Mouse (Mus musculus) forebrain, embryonic 16.5 days (tissue): ENCODE results near the gene Erich2. TPM values are rescaled to one million over a fixed set of nuclear protein-coding genes. Genes with fewer than 3 reads are reported as not detected.
A peak's percentile ranks its signal among the peaks of the same experiment; 100 is the strongest.
"Not testable (repeated sequence)": the region's sequence is repeated elsewhere in the genome, so short reads cannot be mapped to it uniquely, and the experiment has no call there.

Source experiments
- ATAC-seq: fragments of 200-750 bp; cut with Nextera tagmentation; 2 replicates; pipeline ENCODE4 v1.8.0; 2017; ENCODE audit warnings: mild to moderate bottlenecking, moderate library complexity
- H3K27ac ChIP-seq: fragments of 300-500 bp; sonication (generic); 2 replicates; pipeline ENCODE4 v1.5.1; 2014; ENCODE audit warnings: low read length, control low read depth
- H3K27me3 ChIP-seq: fragments of 300-500 bp; sonication (generic); replicated peaks from 2 replicates; pipeline ENCODE4 v1.6.1; 2014; ENCODE audit warnings: low read length; ENCODE audit not compliant: control insufficient read depth, insufficient read depth
- H3K36me3 ChIP-seq: fragments of 300-500 bp; sonication (generic); 2 replicates; pipeline ENCODE4 v1.6.1; 2014; ENCODE audit not compliant: control insufficient read depth, insufficient read depth
- H3K4me1 ChIP-seq: fragments of 300-500 bp; sonication (generic); replicated peaks from 2 replicates; pipeline ENCODE4 v1.6.1; 2014; ENCODE audit warnings: low read length; ENCODE audit not compliant: control insufficient read depth, insufficient read depth
- H3K4me2 ChIP-seq: fragments of 300-500 bp; sonication (generic); 2 replicates; pipeline ENCODE4 v1.6.1; 2014; ENCODE audit warnings: mild to moderate bottlenecking, low read length, control low read depth
- H3K4me3 ChIP-seq: fragments of 300-500 bp; sonication (generic); replicated peaks from 2 replicates; pipeline ENCODE4 v1.5.1; 2014; ENCODE audit warnings: mild to moderate bottlenecking, low read length, control low read depth
- H3K9ac ChIP-seq: fragments of 300-500 bp; sonication (generic); replicated peaks from 2 replicates; pipeline ENCODE4 v1.6.1; 2014; ENCODE audit warnings: low read depth, low read length, control low read depth
- H3K9me3 ChIP-seq: fragments of 300-500 bp; sonication (generic); 2 replicates; pipeline ENCODE4 v1.6.1; 2016; ENCODE audit warnings: low read length; ENCODE audit not compliant: control insufficient read depth
- WGBS: fragments of 180-500 bp; shearing (Covaris S2); extraction: QIAGEN DNeasy Blood & Tissue Kit; methylation state at CpG from one replicate; pipeline ENCODE4 v1.1.7; 2014; 5-methylcytosine and 5-hydroxymethylcytosine counted together
- polyA plus RNA-seq: library from polyadenylated mRNA; unstranded; fragments of >200 nt; fragmentation: Nextera tagmentation; extraction: Ambion mirVana; gene quantifications from 2 replicates; pipeline ENCODE4 v1.2.1, GENCODE M21; 2015

The Erich2 gene
- polyA plus RNA-seq, 1 experiment from 2014 or later: 2.6 TPM

DNA sequence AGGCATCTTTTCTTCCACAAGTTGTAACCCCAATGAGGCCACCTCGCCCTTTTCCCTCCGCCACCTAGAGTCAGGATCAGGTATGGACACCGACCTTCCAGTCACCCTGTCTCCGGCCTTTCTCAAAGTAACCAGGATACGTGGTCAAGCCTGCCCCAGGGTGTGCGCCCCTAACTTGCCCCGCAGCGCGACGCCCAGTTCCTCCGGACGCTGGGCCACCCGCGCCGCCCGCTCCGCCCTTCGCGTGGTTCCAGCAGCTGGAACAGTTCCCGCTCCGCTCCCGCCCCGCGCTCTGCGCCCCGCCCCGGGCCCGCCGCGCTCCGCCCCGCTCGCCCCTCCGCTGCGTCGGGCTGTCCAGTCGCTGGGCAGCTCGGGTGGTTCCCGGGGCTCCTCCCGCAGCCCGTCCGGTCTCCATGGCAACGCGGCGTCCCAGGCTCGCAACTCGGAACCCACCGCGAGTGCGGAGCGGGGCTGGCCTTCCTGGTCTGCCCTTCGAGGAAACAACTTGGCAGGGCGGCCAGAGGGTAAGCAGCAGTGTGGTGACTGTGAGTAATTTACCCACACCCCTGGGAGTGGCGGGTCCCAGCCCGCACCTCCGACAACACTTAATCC, 508 bp downstream of the Erich2 start:
- WGBS: under 1% methylated on average over 51 of the region's 56 CpGs
- ATAC-seq: peak; percentile 93
- H3K9ac ChIP-seq: peak overlapping the region; percentile 57
- H3K4me1 ChIP-seq: peaks cover 9% of the 10 kb centered on the region
- no peaks in the 10 kb centered on the region for H3K27me3 ChIP-seq
- 0 out of 2 replicates have a peak overlapping the region, but pooled peaks have one; percentile 19 for H3K27ac ChIP-seq
- no peaks in the 10 kb centered on the region; the same call in 1 of the 2 replicates for H3K9me3 ChIP-seq
- H3K4me3 ChIP-seq: peak overlapping the region; percentile 58
- H3K4me2 ChIP-seq: peak overlapping the region; percentile 93
- no peaks in the 10 kb centered on the region for H3K36me3 ChIP-seq

DNA sequence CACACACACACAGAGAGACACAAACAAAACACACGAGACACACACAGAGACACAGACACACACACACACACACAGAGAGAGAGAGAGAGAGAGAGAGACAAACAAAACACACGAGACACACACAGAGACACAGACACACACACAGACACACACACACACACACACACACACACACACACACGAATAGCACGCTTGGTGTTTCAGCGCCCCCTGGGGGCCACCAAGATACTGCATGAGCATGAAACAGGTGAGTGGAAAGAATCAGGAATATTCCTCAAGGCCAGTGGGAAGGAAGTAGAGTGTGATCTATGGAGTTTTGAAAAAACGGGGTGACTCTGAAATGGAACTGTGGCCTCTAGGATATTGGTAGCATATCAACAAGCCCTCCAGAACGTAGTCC, 29.7 kb downstream of the Erich2 start:
- not testable (repeated sequence) for H3K9ac ChIP-seq, H3K4me2 ChIP-seq, H3K27me3 ChIP-seq, H3K9me3 ChIP-seq, H3K27ac ChIP-seq, H3K4me1 ChIP-seq, ATAC-seq, H3K36me3 ChIP-seq, H3K4me3 ChIP-seq
- WGBS: 33% methylated on average over 7 of the region's 7 CpGs

DNA sequence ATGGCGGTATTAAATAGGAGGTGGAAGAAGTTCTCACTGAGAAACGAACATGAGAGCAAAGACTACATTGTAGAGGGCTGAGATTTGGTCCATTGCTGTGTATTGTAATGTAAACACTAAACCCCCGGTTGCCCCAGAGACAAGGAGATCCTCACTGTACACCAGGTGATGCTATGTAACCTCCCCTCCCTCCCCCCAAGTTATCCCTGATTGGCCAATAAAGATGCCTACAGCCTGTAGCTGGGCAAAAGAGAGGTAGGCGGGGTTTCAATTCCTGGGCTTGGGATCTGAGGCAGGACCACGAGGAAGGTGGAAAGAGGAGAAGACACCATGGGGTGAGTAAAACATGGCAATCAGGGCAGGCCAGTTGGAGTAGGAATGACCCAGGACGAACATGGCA, 42.1 kb downstream of the Erich2 start:
- Histone ChIP-seq H3K36me3 (no peaks in the 10 kb centered on the region), H3K9me3 (no peaks in the 10 kb centered on the region; the same call in 1 of the 2 replicates), H3K4me1 (no peaks in the 10 kb centered on the region), H3K27ac (no peak overlapping the region), H3K4me3 (no peak overlapping the region), H3K4me2 (no peak overlapping the region), H3K27me3 (no peaks in the 10 kb centered on the region), H3K9ac (no peak overlapping the region)
- WGBS: 64% methylated on average over 6 of the region's 6 CpGs
- ATAC-seq: no peak

- ATAC-seq: no peak
- 88% methylated on average over 2 of the region's 2 CpGs for WGBS
- H3K9ac ChIP-seq: no peak overlapping the region
Measured at GRCm38 (mm10) chr2:70551446-70551845, 42.8 kb downstream of the Erich2 start.

GRCm38 (mm10) chr2:70552067-70552598, 43.5 kb downstream of the Erich2 start:
- Histone ChIP-seq H3K36me3 (no peaks in the 10 kb centered on the region), H3K9me3 (no peaks in the 10 kb centered on the region; the same call in 1 of the 2 replicates), H3K9ac (no peak overlapping the region), H3K27me3 (peaks cover 1% of the 10 kb centered on the region; the same call in 1 of the 2 replicates), H3K4me3 (no peak overlapping the region), H3K4me1 (no peaks in the 10 kb centered on the region), H3K4me2 (no peak overlapping the region), H3K27ac (no peak overlapping the region)
- 88% methylated on average over 15 of the region's 15 CpGs for WGBS
- ATAC-seq: no peak

More at GRCm38 (mm10) chr2:70551446-70551845, 42.8 kb downstream of the Erich2 start:
- no peak overlapping the region for H3K27ac ChIP-seq
- H3K27me3 ChIP-seq: no peaks in the 10 kb centered on the region
- H3K4me3 ChIP-seq: no peak overlapping the region
- H3K4me2 ChIP-seq: no peak overlapping the region
- no peaks in the 10 kb centered on the region; the same call in 1 of the 2 replicates for H3K9me3 ChIP-seq
- H3K4me1 ChIP-seq: no peaks in the 10 kb centered on the region
- no peaks in the 10 kb centered on the region for H3K36me3 ChIP-seq

GRCm38 (mm10) chr2:70552772-70553171, 44.2 kb downstream of the Erich2 start, which contains the start of gene Gad1:
Gene Gad1, plus strand, starts transcription at chr2:70553072.
- Histone ChIP-seq H3K4me2 (no peak within 1 kb of the TSS), H3K4me1 (peaks cover 2% of the 10 kb centered on the region; the same call in 1 of the 2 replicates), H3K9me3 (no peaks in the 10 kb centered on the region), H3K27me3 (peaks cover 5% of the 10 kb centered on the region; the same call in 1 of the 2 replicates), H3K36me3 (no peaks in the 10 kb centered on the region), H3K27ac (no peak within 1 kb of the TSS), H3K4me3 (no peak within 1 kb of the TSS), H3K9ac (no peak within 1 kb of the TSS)
- ATAC-seq: no peak
- whole genome bisulfite sequencing: 63% methylated on average over 4 of the region's 4 CpGs

GRCm38 (mm10) chr2:70553826-70554225, 45.2 kb downstream of the Erich2 start:
- Histone ChIP-seq H3K27me3 (peaks cover 6% of the 10 kb centered on the region; the same call in 1 of the 2 replicates), H3K9ac (no peak overlapping the region), H3K9me3 (no peaks in the 10 kb centered on the region), H3K4me3 (no peak overlapping the region), H3K36me3 (no peaks in the 10 kb centered on the region), H3K4me2 (no peak overlapping the region), H3K27ac (no peak overlapping the region), H3K4me1 (peaks cover 5% of the 10 kb centered on the region; the same call in 1 of the 2 replicates)
- WGBS: 81% methylated on average over 3 of the region's 3 CpGs
- ATAC-seq: no peak

DNA sequence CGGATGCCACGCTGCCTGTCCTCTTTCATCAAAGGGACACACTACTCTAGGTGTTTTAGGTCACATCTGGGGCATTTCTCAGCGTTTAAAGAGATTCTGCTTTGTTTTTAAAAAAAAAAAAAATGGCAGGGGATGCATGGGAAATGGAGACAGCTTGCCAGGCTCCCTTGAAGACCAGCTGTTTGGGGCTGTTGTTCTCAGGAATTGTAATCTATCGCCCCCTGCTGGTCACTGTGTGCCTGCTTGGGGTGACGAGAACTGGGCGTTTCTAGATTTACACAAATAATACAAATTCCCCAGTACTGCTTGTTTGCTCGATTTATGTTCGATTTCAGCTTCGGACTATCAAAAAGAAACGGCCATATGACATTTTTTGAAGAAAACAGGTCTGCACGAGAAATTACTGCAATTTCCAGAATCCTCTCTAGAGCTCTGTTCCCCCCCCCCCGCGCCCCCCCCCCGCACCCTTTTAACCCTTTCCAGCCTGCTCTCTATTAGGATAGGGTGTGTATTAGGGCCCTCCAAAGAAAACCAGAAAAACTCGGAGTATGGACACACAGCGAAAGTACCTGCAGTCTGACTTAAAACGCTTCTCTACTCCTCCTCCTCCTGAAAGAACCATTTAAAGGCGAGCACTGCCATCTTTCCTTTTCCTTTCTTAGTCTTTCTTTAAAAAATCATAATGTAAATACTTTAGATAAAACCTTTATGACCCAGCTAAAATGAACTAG, 49.7 kb downstream of the Erich2 start:
- Histone ChIP-seq H3K4me2 (peak overlapping the region; percentile 38), H3K9ac (peak overlapping the region; percentile 44), H3K4me3 (peak overlapping the region; percentile 22), H3K4me1 (peaks cover 24% of the 10 kb centered on the region), H3K27ac (peak overlapping the region; percentile 82), H3K27me3 (peaks cover 17% of the 10 kb centered on the region), H3K9me3 (no peaks in the 10 kb centered on the region), H3K36me3 (no peaks in the 10 kb centered on the region)
- ATAC-seq: peak; percentile 61
- 6% methylated on average over 16 of the region's 18 CpGs for WGBS

DNA sequence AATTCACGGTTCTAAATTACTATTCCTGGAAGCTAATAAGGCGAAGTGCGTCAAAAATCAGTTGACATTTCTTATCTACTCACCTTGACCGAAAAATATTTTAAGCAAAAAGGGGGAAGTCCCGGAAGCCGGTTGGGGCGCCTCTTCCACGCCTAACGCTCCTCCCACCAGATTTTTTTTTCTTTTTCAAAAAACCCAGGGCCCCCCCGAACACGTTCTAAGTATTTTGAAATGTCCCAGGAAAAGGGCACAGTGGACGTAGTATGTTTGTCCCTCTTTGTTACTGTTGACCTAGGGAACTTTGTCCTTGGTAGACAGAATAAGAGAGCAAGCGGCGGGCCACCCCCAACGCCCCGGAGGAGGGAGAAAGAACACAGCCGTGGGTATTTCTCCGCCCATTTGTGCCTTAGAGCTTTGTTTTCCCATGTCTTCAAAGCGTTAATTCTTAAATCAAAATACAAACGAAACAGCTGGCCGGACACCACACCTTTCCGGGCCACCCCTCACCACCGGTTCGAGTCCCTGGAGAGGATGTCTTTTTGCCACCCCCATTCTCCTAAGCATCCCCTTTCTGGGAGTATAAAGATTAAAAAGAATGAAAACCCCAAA, 50.3 kb downstream of the Erich2 start:
- H3K4me3 ChIP-seq: peak overlapping the region; percentile 15
- WGBS: 13% methylated on average over 24 of the region's 24 CpGs
- peak overlapping the region; percentile 30 for H3K4me2 ChIP-seq
- no peak for ATAC-seq
- no peaks in the 10 kb centered on the region for H3K36me3 ChIP-seq
- H3K27me3 ChIP-seq: peaks cover 17% of the 10 kb centered on the region
- no peaks in the 10 kb centered on the region for H3K9me3 ChIP-seq
- no peak overlapping the region for H3K9ac ChIP-seq
- H3K4me1 ChIP-seq: peaks cover 24% of the 10 kb centered on the region
- peak overlapping the region; percentile 61 for H3K27ac ChIP-seq
